Mouse (Mus musculus): ENCODE data around the gene Ccdc39. TPM values are rescaled to one million over a fixed set of nuclear protein-coding genes. Genes with fewer than 3 reads are reported as not detected.

Ccdc39 gene
- total and polyA plus RNA-seq, 3 experiments = 0.96 to 6.1 TPM; not detected in 1

GRCm38 (mm10) chr3:33824135-33824946 is 19.8 kb downstream of the Ccdc39 start (continued):
- TF ChIP-seq ELF1 (IDR thresholded peaks at IDR 0.05; ENCODE audit: low read depth, low read length) = no peak
- TF ChIP-seq BHLHE40 (IDR thresholded peaks at IDR 0.05; ENCODE audit: borderline replicate concordance, low read depth, low read length) = no peak
- no peak for TF ChIP-seq POLR2AphosphoS5 (IDR thresholded peaks at IDR 0.05; ENCODE audit: borderline replicate concordance, low read depth, low read length)

- TF ChIP-seq ZMIZ1 (IDR thresholded peaks at IDR 0.05; ENCODE audit: low read depth, low read length) (no peak), KAT2A (conservative IDR thresholded peaks at IDR 0.05; ENCODE audit: low read depth, low read length) (no peak), CTCF (IDR thresholded peaks at IDR 0.05 in 2 of 3, conservative IDR thresholded peaks at IDR 0.05 in 1 of 3; ENCODE audit: control insufficient read depth in 1 of 3, insufficient read depth in 1 of 3, low read depth in 2 of 3, low read length in 3 of 3, poor library complexity in 1 of 3, severe bottlenecking in 1 of 3) (no peak), EP300 (IDR thresholded peaks at IDR 0.05; ENCODE audit: low read depth in 1 of 2, low read length in 2 of 2) (no peak), NELFE (IDR thresholded peaks at IDR 0.05; ENCODE audit: low read depth, low read length) (no peak), MAX (IDR thresholded peaks at IDR 0.05; ENCODE audit: low read length) (no peak), SIN3A (IDR thresholded peaks at IDR 0.05; ENCODE audit: low read length) (no peak), ZC3H11A (IDR thresholded peaks at IDR 0.05; ENCODE audit: low read depth, low read length) (no peak), ELF1 (IDR thresholded peaks at IDR 0.05; ENCODE audit: low read depth, low read length) (no peak), POLR2AphosphoS2 (IDR thresholded peaks at IDR 0.05; ENCODE audit: low read length) (no peak), ZNF384 (IDR thresholded peaks at IDR 0.05; ENCODE audit: low read depth, low read length) (no peak), MEF2A (IDR thresholded peaks at IDR 0.05; ENCODE audit: extremely low read depth, insufficient replicate concordance, low read depth, low read length, poor library complexity, severe bottlenecking) (no peak)
- DNase-seq (ENCODE audit: low read depth, low spot score) = no peak
- no peaks in the 10 kb centered on the region for H3K4me1 ChIP-seq (ENCODE audit: control insufficient read depth in 1 of 2, insufficient read depth in 2 of 2, low read length in 2 of 2)
- H3K36me3 ChIP-seq (ENCODE audit: control insufficient read depth in 1 of 2, insufficient read depth in 2 of 2, low read length in 2 of 2) = peaks cover 2 to 31% of the 10 kb centered on the region in 2 experiments
- no peaks in the 10 kb centered on the region for H3K9me3 ChIP-seq (replicated peaks; ENCODE audit: insufficient read depth, low read length)
- H3K79me2 ChIP-seq (ENCODE audit: control insufficient read depth, insufficient read depth, low read length, poor library complexity) = 0 out of 2 replicates have a peak, but pooled peaks cover 2% of the 10 kb centered on the region
- no peaks in the 10 kb centered on the region for H3K27me3 ChIP-seq (ENCODE audit: control insufficient read depth in 1 of 2, insufficient read depth in 2 of 2, low read length in 2 of 2)
- H3K4me3 ChIP-seq (ENCODE audit: control insufficient read depth in 1 of 2, insufficient read depth in 1 of 2, low read depth in 2 of 2, low read length in 2 of 2) = no peak overlapping the region
- no peak overlapping the region for H3K9ac ChIP-seq (ENCODE audit: control insufficient read depth, low read depth, low read length, poor library complexity, severe bottlenecking)
- H3K27ac ChIP-seq (ENCODE audit: control insufficient read depth, low read depth, low read length) = no peak overlapping the region
These were observed 37.0 kb downstream of the Ccdc39 start for GRCm38 (mm10) chr3:33807151-33807550.

GRCm38 (mm10) chr3:33800513-33800820 is 43.6 kb downstream of the Ccdc39 start:
- H3K4me3 ChIP-seq (ENCODE audit: control insufficient read depth in 1 of 2, insufficient read depth in 1 of 2, low read depth in 2 of 2, low read length in 2 of 2) = peak overlapping the region; percentile 89 to 97
- peaks cover 17 to 18% of the 10 kb centered on the region in 2 experiments for H3K36me3 ChIP-seq (ENCODE audit: control insufficient read depth in 1 of 2, insufficient read depth in 2 of 2, low read length in 2 of 2)
- H3K4me1 ChIP-seq (ENCODE audit: control insufficient read depth in 1 of 2, insufficient read depth in 2 of 2, low read length in 2 of 2) = peaks cover 2 to 8% of the 10 kb centered on the region in 2 experiments; a peak in 3 of 4 replicates
- H3K27ac ChIP-seq (ENCODE audit: control insufficient read depth, low read depth, low read length) = peak overlapping the region; percentile 36
- TF ChIP-seq MYC (IDR thresholded peaks at IDR 0.05; ENCODE audit: low read depth, low read length) (peak; percentile 57; the same call in 1 of the 2 replicates), ELF1 (IDR thresholded peaks at IDR 0.05; ENCODE audit: low read depth, low read length) (no peak)
- H3K9me3 ChIP-seq (replicated peaks; ENCODE audit: insufficient read depth, low read length) = no peaks in the 10 kb centered on the region
- peak; percentile 59 for DNase-seq (ENCODE audit: low read depth, low spot score)
- peaks cover 17% of the 10 kb centered on the region for H3K79me2 ChIP-seq (ENCODE audit: control insufficient read depth, insufficient read depth, low read length, poor library complexity)
- peak overlapping the region; percentile 77 for H3K9ac ChIP-seq (ENCODE audit: control insufficient read depth, low read depth, low read length, poor library complexity, severe bottlenecking)
- peaks cover 0 to 3% of the 10 kb centered on the region in 2 experiments; a peak in 2 of 4 replicates for H3K27me3 ChIP-seq (ENCODE audit: control insufficient read depth in 1 of 2, insufficient read depth in 2 of 2, low read length in 2 of 2)

All from MEL (cell line).